Mouse (Mus musculus) liver, adult 2 months (tissue): ENCODE measurements around the gene Mast1.

Experiments
- CTCF ChIP-seq: fragments of 200-500 bp; IDR thresholded peaks from 2 replicates; pipeline ENCODE4 v1.5.1; 2011; ENCODE audit warnings: low read depth, low read length, control low read depth
- POLR2A ChIP-seq: fragments of 200-500 bp; IDR thresholded peaks from 2 replicates; pipeline ENCODE4 v1.6.1; 2011; ENCODE audit warnings: low read length, control low read depth; ENCODE audit not compliant: insufficient read depth; ENCODE audit errors: extremely low read depth

DNA sequence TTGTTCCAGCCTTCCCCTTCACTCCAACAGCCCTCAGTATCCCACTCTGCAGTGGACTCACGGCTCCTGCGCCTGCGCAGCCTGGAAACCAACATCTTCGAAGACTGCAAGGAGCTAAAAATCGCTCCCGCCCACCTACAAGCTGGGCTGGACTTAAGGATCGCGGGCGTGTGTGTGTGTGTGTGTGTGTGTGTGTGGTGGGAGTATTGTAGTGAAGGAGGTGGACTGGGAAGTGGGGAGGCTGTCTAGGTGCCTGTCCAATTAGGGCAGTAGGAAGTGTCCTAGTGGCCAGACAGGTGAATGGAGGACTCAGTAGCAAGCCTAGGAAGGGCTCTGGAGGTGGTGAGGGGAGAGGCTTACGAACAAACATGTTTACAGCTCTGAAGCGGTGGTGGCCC is 8.1 kb upstream of the Mast1 start:
- no peak for TF ChIP-seq CTCF
- no peak for TF ChIP-seq POLR2A
